13 mouse cellular contexts compared by ENCODE assay signal in genomic region chr2:4579357-4580068, GRCm38 (mm10).
DNase-seq lines count a peak whose midpoint lies in the region; ATAC-seq and TF ChIP-seq lines count a peak whose summit lies in the region.
"Had no signal": no experiment of that assay in that cellular context is flagged by ENCODE, and none has a peak within 500 bp of the region (broad histone marks: within the 10 kb centered on the region; RNA-seq: fewer than 3 reads in every experiment).

No protein-coding gene starts in this region.

- no peak overlapping the region for H3K4me2 ChIP-seq in kidney, embryonic 16.5 days (replicated peaks; ENCODE audit: low read depth, low read length)
- no peak overlapping the region for H3K4me2 ChIP-seq in midbrain, embryonic 16.5 days (ENCODE audit: low read length)
- no peak overlapping the region for H3K4me2 ChIP-seq in midbrain, embryonic 11.5 days
- H3K4me2 ChIP-seq in stomach, embryonic 16.5 days (ENCODE audit: low read depth, low read length), result 0 out of 2 replicates have a peak overlapping the region, but pooled peaks have one; percentile 6

- peaks cover 41% of the 10 kb centered on the region for H3K36me3 ChIP-seq in kidney, embryonic 16.5 days (ENCODE audit: insufficient read depth, low read length)
- peaks cover 6% of the 10 kb centered on the region; the same call in 1 of the 2 replicates for H3K36me3 ChIP-seq in midbrain, embryonic 16.5 days (ENCODE audit: control insufficient read depth, insufficient read depth, low read length)
- H3K36me3 ChIP-seq in midbrain, embryonic 11.5 days (ENCODE audit: control insufficient read depth, insufficient read depth, low read length), result peaks cover 13% of the 10 kb centered on the region
- H3K36me3 ChIP-seq in stomach, embryonic 16.5 days (ENCODE audit: control insufficient read depth, insufficient read depth, low read length), result no peaks in the 10 kb centered on the region

- no peak for ATAC-seq in kidney, embryonic 16.5 days (ENCODE audit: low FRiP score, low TSS enrichment)
- no peak for ATAC-seq in midbrain, embryonic 16.5 days
- ATAC-seq in midbrain, embryonic 11.5 days (ENCODE audit: low FRiP score), result no peak
- peak; percentile 30; the same call in 1 of the 2 replicates for ATAC-seq in stomach, embryonic 16.5 days (ENCODE audit: insufficient read depth, low FRiP score)
- ATAC-seq: Patski had no signal

- intact Hi-C loops in gastrocnemius, adult 2 months (cut with DNase I), result no loop called here

- H3K27me3 ChIP-seq in kidney, embryonic 16.5 days (ENCODE audit: insufficient read depth, low read length), result no peaks in the 10 kb centered on the region
- H3K27me3 ChIP-seq in midbrain, embryonic 16.5 days (ENCODE audit: control insufficient read depth, insufficient read depth, low read depth, low read length), result no peaks in the 10 kb centered on the region
- no peaks in the 10 kb centered on the region for H3K27me3 ChIP-seq in midbrain, embryonic 11.5 days (ENCODE audit: control insufficient read depth, insufficient read depth, low read length)
- no peaks in the 10 kb centered on the region for H3K27me3 ChIP-seq in stomach, embryonic 16.5 days (ENCODE audit: control insufficient read depth, insufficient read depth, low read length)
- H3K27me3 ChIP-seq: Patski had no signal

- no peak overlapping the region for H3K4me3 ChIP-seq in gastrocnemius, adult 2 months
- H3K4me3 ChIP-seq in kidney, embryonic 16.5 days (ENCODE audit: low read length), result no peak overlapping the region
- no peak overlapping the region for H3K4me3 ChIP-seq in midbrain, embryonic 16.5 days (ENCODE audit: low read depth, low read length)
- no peak overlapping the region for H3K4me3 ChIP-seq in midbrain, embryonic 11.5 days (ENCODE audit: low read depth, low read length)
- no peak overlapping the region for H3K4me3 ChIP-seq in stomach, embryonic 16.5 days (replicated peaks; ENCODE audit: low read length)

- TF ChIP-seq CTCF in gastrocnemius, adult 2 months (IDR thresholded peaks at IDR 0.05), result no peak

- no peak overlapping the region for H3K9ac ChIP-seq in kidney, embryonic 16.5 days (replicated peaks; ENCODE audit: low read length)
- no peak overlapping the region for H3K9ac ChIP-seq in midbrain, embryonic 16.5 days (ENCODE audit: low read depth, low read length)
- H3K9ac ChIP-seq in midbrain, embryonic 11.5 days (ENCODE audit: low read length), result no peak overlapping the region
- no peak overlapping the region for H3K9ac ChIP-seq in stomach, embryonic 16.5 days (ENCODE audit: low read length)

- peak overlapping the region; percentile 66 for H3K27ac ChIP-seq in gastrocnemius, adult 2 months
- peak overlapping the region; percentile 68 for H3K27ac ChIP-seq in kidney, embryonic 16.5 days (ENCODE audit: low read length)
- peak overlapping the region; percentile 12; the same call in 1 of the 2 replicates for H3K27ac ChIP-seq in midbrain, embryonic 16.5 days (ENCODE audit: low read length)
- no peak overlapping the region for H3K27ac ChIP-seq in midbrain, embryonic 11.5 days (ENCODE audit: low read depth, low read length)
- H3K27ac ChIP-seq in stomach, embryonic 16.5 days (ENCODE audit: low read length), result peak overlapping the region; percentile 89

- H3K4me1 ChIP-seq in kidney, embryonic 16.5 days (ENCODE audit: insufficient read depth, low read length), result peaks cover 53% of the 10 kb centered on the region
- H3K4me1 ChIP-seq in midbrain, embryonic 16.5 days (ENCODE audit: control insufficient read depth, insufficient read depth, low read length), result no peaks in the 10 kb centered on the region
- no peaks in the 10 kb centered on the region for H3K4me1 ChIP-seq in midbrain, embryonic 11.5 days (ENCODE audit: control insufficient read depth, insufficient read depth, low read length)
- peaks cover 24% of the 10 kb centered on the region for H3K4me1 ChIP-seq in stomach, embryonic 16.5 days (ENCODE audit: control insufficient read depth, insufficient read depth, low read length)

- H3K9me3 ChIP-seq in kidney, embryonic 16.5 days (ENCODE audit: low read length), result no peaks in the 10 kb centered on the region
- H3K9me3 ChIP-seq in midbrain, embryonic 16.5 days (replicated peaks; ENCODE audit: control insufficient read depth, low read length, poor library complexity, severe bottlenecking), result no peaks in the 10 kb centered on the region
- H3K9me3 ChIP-seq in midbrain, embryonic 11.5 days (ENCODE audit: control insufficient read depth, low read length), result no peaks in the 10 kb centered on the region
- no peaks in the 10 kb centered on the region for H3K9me3 ChIP-seq in stomach, embryonic 16.5 days (replicated peaks; ENCODE audit: control insufficient read depth, low read length)

- DNase-seq in gastrocnemius, adult 2 months, result no peak
- DNase-seq in gastrocnemius, adult 8-10 months (ENCODE audit: low spot score in 2 of 2), result no peak
- no peak for DNase-seq in kidney, adult 8-10 months
- DNase-seq in midbrain, embryonic 11.5 days (ENCODE audit: low spot score, missing footprints), result no peak
- DNase-seq in spleen, postnatal 14 days (ENCODE audit: low spot score in 2 of 2), result no peak
- DNase-seq: adrenal gland, postnatal 10 days; cerebellum, adult 11 months; kidney, adult 18-20 months; right cerebral cortex, postnatal 14 days had no signal

- WGBS in kidney, embryonic 16.5 days, result 61% methylated on average over 8 of the region's 8 CpGs
- 75% methylated on average over 8 of the region's 8 CpGs for WGBS in midbrain, embryonic 16.5 days
- 88% methylated on average over 8 of the region's 8 CpGs for WGBS in midbrain, embryonic 11.5 days
- WGBS in stomach, embryonic 16.5 days, result 47% methylated on average over 8 of the region's 8 CpGs
